Mouse (Mus musculus): ENCODE results near the gene Lix1.

DNA sequence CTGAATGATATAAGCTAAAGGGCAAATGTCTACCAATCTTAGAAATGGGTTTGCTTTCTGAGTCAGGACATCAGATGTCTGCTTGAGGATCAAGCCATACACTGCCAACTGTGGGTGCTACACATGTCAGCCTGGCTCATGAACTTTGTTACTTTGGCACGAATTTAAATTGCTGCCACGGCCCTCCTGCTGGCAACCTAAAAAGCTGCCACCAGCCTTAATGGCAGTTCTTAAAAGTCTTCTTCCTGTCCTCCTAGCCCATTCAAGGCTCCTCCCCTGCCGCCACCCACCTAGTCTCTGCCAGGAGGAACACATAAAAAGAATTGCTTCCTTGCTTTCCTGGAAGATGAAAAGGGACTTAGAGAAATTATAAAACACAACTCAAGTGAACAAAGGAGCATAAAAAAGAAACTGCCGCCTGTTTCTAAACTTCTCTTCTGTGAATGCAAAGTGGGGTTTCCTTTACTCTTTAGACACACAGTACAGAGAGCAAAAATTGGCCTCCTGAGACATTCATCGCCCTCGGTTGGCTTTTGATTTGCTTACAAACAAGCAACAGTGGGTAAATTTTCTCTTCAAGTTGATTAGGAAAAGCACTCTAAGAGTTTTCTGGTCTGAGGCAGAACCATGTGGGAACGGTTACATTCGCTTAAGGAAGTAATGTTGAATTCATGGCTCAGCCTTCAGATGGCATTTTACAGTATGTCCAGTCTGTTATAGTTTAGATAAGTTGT is 2.5 kb downstream of the Lix1 start:
- TF ChIP-seq CTCF (IDR thresholded peaks at IDR 0.05; ENCODE audit: low read depth) (no peak), EP300 (IDR thresholded peaks at IDR 0.05; ENCODE audit: low read depth) (no peak)

Data from liver, postnatal 0 days (tissue).